Mouse (Mus musculus) CD4-positive, CD25-positive, alpha-beta regulatory T cell, adult 4 months (primary cell): ENCODE data around the gene Ccdc88c. TPM values are rescaled to one million over a fixed set of nuclear protein-coding genes. Genes with fewer than 3 reads are reported as not detected.

Source experiments
- ATAC-seq: one replicate; pipeline ENCODE4 v1.8.0; 2017
- polyA plus RNA-seq, 2 experiments: library from polyadenylated mRNA; unstranded; fragments of 100-300 nt; shearing (Covaris generic); gene quantifications; one replicate each; pipeline ENCODE4 v1.2.1; 2017

Gene Ccdc88c
- polyA plus RNA-seq, 2 experiments from 2014 or later = 89.5 to 106 TPM

DNA sequence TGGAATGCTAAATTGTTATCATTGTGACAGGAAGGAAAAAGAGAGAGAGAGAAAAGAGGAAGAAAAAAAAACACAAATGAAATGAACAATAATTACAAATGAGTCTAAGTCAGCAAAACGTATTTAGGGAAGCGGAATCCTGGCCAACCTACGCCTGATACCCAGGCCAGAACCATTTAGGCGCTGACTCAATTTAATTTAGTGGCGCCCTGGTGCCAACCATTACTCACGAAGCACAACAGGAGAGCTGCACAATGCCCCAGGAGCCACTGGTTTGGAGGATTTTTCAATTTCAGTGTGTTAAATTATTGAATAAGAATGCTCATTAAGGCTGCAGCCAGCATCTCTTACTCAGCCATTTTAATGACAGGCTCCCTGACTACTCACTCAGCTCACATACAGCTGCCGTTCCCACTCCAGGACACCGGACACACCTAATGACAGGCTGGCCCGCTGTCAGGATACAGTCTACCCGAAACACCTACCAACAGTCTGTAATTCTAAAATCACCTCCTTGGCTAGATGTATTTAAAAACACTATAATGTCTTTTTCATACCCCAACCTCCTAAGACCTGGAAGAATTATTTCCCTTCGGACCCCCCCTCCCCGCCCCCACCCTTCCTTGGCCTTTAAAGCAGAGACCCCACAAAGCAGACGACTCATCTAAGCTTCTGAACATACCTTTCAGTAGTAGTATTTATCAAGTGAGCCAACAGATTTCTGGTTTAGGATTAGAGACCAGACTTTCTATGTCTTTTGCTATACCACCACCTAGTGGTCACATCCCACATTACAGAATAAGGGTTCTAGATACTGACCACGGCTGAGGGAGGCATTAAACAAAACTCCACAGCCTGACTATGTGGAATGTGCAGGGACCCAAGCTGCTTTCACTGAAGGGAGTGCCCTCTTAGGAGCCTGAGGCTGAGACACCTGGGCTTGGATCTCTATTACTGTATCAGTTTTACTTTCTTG, 102.9 kb downstream of the Ccdc88c start:
- ATAC-seq = peak; percentile 77

DNA sequence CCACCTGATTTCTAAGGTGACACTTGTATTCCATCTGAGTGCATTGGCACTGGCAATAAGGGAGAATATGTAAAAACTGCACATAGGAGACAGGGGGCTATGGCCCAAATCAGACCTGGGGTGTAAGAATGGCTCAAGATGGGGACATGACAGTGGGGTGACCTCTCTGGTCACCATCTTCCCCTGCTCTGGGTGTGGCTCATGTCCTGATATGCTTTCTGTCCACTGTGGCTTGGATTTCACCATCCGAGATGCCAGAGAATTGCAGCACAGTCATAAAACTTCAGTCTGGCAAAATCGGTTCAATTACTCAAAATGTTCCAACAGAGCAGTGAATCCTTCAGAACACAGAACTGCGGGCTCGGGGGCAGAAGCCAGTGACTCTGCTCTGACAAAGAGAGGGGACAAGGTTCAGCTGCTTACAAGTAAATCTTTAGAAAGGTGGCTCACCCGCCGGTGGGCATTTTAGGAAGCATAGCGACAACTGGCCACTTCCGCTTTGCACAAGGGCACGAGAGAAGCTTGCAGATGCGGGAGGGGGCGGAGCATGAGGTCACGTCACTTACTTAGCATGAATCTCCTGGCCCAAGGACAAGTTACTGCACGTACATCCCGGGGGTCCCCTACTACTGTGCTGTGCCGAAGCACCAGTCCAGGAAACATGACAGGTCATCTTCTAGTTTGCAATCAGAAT, 104.1 kb downstream of the Ccdc88c start:
- ATAC-seq = no peak

DNA sequence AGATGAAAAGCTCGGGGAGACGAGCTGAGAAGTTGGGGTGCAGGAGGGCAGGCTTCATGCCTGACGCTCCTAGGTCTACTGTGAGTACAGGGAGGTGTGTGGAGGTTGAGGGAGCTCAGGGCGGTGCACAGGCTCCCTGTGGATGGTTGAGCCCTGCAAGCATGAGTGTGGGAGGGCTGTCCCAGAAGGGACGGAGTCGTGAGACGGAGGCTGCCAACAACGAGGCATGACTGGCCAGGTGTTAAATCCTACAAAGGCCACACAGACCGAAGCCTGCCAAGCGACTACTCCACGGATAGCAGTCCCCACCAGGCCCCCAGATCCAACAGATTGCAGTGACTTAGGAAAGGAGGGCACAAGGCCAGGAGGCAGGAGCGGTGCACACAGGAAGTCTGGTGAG, 118.1 kb downstream of the Ccdc88c start:
- no peak for ATAC-seq

DNA sequence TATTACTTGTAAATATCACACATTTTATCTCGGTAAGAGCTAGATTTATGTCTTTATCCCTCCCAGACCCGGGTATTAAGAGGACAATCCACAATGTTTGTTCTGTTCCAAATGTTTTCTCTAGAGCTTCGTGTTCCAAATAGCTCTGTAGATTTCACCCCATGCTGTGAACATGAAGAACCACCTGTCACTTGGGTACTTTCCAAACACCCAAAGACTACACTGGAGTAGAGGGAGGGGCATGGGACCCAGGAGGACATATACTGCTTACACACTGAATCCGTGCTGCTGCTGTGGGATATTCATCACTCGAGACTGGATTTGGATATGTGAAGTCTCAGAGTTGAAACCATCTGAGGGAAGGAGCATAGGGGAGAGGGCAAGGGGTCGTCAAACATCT, 119.1 kb downstream of the Ccdc88c start:
- no peak for ATAC-seq

DNA sequence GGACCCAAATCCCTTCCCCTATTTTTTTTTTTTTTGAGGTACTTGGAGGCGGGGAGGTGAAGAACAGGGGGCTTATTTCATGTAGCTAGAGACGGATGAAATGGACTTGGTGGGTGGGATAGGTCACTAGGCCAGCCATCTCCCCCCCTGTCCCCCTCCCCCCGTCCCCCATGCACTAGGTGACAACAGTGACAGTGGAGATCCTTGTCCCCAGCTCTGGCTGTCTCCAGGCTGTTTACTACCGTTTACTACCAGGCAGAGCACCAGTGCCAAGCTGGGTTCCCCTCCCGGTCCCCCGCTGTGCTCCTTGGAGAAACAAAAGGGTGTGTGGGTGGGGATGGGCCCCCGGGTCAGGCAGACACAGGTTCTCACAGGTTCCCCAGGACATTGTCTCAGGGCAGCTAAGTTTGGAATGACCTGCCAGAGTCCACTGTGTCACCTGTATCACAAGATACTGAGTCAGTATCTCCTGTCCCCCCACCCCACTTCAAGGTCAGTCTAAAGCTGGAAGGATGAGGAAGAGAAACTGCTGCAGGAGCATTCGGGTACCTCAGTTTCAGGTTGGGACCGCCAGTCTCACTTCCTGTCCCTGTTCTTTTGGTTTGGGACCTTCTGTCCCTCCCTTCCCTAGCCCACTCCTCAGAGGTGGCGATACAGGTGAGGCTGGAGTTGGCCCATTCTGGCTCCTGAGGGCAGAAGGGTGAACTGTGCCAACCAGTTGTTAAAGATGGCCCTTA, 120.4 kb downstream of the Ccdc88c start:
- ATAC-seq = no peak

DNA sequence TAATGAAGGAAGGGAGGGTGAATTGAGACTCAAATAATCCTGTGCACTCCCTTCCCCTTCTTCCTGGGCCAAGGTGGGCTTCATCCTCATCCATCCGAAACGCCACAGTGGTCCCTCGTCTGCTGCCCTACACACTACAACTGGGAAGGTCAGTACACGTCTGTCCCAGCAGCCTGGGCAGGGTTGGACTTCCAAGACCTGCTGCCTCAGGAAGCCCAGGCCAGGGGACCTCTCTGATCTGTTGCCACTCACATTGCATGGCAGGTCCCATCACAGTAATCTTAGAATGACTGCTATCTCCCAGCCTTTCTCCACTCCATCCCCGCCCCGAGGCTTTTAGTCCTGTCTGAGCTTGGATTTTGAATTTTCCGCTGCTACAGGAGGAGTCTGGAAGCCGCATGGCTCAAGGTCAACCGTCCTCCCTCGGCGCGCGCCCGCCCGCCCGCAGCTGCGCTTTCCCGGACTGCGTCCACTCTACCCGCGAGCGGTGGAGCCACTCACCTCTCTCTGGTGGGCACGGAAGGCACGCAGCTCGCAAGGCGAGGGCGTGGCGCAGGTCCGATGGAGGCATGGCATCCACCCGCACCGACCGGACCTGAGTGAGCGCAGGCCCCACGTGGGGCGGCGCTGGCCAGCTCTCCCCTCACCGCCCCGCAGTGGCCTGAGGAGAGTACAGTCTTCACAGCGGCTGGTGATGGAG, 121.1 kb downstream of the Ccdc88c start, which contains the start of gene Gpr68:
Gpr68 (minus strand) TSS at position 601 of the 700 bp plus-strand sequence.
- ATAC-seq = no peak

DNA sequence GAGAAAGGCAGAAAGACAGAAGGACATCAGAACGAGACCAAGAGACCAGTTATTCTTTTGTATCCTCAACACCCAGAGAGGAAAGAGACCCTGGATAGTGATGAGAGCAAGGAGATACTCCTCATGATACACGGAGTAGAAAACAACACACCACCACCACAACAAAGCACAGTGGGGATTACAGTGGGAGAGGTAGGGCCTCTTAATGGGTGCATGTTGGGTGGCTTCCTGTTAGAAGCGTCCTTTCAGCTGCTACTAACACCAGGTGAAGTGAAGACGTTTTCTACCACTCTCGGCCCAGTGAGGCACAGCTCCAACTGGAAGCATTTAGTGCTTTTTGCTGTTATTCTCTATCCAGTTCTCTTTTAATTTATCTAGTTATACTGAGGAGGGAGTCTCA, 122.0 kb downstream of the Ccdc88c start:
- ATAC-seq = peak; percentile 18

DNA sequence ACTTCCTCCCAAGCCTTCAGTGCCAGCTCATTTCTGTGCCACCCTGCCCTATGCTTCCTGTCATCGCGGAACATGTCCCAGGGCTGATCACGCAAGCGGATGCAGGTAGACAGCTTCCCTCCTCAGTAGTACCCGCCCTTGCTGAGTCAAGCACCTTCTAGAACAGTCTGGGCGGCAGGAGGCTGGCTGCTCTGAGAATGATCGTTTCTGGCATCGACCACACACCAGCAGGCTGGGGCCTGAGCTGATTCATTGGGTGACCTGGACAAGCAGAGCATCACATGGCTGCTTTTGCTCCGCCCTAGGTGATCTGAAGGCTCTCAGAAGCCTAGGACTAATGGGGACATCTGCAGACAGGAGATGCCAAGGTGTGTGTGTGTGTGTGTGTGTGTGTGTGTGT, 125.1 kb downstream of the Ccdc88c start:
- peak; percentile 85 for ATAC-seq

DNA sequence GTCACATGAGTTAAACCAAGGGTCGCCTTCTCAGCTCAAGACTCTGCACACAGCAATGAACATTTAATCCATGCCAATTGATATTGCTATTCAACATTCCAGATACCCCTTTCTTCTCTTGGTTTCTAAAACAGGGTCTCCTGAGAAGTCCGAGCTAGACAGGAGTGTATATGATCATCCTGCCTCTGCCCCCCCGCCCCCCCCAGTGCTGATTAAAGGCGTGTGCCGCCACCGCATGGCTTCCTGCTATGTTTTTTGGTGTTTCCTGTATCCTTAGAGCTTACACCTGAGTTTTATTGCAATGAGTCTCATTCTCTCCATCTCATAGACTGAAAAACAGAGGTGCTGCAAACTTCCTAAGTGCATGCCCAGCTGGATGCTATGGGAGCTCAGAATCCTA, 127.5 kb downstream of the Ccdc88c start:
- ATAC-seq = peak; percentile 21

DNA sequence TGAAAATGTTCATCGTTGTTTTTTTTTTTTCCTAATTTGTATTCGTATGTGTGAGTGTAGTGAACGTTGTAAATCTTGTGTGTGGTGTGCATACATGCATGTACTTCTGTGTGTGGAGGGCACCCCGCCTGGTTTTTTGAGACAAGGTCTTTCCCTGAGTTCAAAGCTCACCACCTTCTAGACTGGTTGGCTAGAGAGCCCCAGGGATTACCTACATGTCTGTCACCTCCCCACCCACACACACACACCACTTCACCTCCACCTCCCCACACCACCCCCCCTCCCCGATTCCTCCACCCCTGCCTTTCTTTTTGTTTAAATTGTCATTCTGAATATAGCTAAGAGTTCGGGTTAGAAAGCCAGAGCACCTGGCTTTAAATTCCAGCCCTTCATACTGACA, 128.0 kb downstream of the Ccdc88c start:
- no peak for ATAC-seq

DNA sequence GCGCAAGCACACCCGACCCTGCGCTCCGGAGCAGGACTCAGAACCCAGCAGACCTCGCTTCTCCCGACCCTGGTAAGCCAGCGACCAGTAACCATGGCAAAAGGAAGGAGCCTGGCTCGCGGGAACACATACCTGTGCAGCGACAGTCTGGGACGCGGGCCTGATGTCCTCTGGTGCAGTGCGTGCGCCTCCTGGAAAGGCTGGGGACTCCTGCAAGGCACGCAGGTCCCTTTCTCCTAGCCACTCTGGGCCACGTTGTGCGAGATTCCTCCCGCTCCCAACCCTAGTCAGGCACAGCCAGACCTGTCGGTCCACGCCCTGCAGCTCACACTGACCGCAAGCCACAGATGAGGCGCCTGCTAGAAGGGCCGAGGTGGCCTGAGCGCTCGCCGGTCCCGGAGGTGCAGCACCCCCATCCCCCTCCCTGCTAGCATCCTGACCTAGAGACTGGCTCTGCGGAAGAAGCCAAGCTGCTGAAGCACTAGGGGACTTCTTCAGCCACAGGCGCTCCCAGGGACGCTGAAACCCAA, 129.7 kb downstream of the Ccdc88c start:
- no peak for ATAC-seq

DNA sequence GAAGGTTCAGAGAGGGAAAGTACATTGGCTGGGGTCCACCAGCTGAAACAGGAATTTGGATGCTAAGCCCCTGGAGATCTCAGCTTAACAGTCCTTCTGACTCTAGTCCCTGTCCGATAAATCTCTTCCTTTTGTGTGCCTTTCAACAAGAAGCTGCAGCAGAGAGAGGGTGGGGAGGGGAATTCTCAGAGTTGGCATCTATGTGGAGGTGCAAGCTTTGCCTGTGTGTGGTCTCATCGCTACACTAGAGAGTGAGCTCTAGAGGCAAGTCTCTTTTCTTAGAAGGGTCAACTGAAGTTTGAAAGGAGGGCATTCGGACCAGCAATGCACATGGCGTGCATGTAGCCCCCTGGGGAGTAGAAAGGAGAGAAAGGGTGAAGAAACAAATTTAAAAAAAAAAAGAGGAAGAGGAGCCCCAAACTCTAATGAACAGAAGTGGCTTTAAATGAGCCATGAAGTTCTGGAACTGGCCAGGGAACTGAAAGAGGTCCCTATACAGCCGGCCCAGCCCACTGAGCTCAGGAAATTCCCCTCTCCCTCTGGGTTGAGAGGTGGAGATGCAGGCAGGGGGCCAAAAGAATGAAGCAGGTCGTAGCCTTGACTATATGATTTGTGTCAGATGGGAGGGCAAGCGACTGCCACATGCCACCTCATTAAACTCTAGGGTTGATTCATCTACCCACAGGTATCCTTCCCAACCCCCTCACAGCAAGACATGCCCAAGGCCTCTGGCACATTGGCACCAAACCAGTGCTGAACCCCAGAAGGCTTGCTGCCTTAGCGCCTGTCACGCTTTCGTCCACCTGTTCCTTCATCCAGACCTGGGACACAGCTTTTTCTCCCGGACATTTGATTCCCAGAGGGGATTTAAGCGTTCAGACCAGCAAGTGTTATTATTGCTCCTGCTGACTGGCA, 130.9 kb downstream of the Ccdc88c start:
- no peak for ATAC-seq

DNA sequence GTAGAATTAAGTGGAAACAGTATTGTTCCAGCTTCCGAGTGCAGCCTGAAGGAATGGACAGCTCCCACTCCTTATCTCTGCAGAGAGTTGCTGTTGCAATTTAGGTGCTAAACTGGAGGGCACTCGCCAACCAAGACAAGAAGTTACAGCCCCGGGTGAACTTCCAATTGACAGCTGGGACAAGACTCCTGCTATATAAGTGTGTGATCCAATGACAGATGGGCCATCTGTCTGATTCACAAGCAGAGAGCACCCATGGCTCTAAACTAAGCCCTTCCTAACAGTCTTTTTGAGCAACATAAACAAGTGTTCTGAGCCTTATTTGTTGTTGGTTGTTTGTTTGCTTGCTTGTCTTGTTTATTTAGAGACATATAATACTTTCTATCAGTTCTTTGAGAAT, 132.2 kb downstream of the Ccdc88c start:
- no peak for ATAC-seq

DNA sequence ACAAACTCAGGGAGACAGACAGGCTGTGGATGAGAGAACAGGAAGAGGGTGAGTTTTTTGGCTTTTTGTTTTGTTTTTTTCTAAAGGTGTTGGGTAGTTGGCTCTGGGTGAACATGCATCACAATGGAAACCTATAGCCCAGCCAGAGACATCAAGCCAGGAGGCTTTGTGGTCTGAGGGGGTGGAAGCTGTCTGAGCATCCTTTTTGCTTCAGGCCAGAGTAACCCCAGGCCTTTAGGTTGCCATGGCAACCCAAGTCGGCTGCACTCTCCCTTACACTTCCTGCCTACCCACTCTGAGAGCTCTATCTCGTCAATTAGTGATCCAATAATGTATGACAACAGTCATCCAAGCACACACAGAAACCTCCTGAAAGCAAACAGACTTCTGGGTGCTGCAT, 133.4 kb downstream of the Ccdc88c start:
- ATAC-seq = peak; percentile 77

DNA sequence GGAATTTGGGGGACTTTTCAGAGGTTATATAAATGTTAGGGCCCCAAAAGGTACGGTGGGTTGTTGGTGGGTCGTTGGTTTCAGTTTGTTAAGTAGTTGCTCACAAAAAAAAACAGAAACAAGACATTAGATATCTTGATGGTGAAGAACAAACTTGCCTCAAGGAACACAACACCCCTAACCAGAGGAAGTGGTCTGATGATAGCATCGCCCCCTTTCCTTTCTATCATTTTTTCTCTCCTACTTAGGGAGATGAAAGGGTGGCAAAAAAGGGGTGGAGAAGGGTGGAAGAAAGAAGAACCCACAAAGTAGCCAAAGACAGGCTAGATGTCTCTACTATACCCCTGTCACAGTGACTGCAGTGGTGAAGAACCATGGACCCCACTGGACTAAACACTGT, 138.3 kb downstream of the Ccdc88c start:
- peak; percentile 32 for ATAC-seq

DNA sequence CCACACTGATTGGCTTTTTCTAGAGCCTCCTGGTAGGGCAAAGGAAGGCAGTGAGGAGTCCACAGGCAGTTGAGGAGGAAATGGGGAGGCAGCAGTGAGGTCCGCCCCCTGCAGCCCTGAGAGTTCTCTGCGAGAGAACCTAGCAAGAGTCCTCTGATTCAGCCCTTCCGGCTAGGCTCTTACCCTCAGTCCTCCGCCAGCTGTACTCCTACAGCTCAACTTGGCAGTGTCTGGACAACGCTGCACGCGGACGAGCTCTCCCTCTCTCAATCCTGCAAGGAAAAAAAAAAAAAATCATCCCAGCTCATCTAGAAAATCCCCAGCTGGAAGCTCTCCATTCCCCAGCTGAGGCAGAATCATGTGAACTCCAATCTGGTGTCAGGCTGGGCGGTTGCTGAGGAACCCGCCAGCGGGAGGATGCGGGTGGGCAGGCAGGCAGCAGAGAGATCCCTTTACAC, 141.0 kb downstream of the Ccdc88c start:
- ATAC-seq = peak; percentile 69

DNA sequence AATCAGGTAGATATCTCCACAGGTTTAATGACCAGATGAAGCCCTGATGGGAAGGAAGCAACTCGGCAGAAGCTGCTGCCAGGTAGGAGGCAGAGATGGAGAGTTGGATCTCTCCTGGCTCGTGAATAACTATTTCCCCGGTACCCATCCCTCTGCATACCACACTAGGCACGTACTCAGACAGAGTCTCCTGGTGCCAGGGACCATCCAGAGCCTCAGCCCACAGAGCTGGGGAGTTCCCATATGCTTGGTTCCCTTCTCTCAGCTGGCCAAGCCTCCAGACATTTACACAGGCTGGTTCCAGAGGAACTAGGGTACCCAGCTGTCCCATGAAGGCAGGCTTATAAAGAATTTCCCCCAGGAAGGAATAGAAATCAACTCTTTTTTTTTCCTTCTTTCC, 142.0 kb downstream of the Ccdc88c start:
- ATAC-seq = no peak

DNA sequence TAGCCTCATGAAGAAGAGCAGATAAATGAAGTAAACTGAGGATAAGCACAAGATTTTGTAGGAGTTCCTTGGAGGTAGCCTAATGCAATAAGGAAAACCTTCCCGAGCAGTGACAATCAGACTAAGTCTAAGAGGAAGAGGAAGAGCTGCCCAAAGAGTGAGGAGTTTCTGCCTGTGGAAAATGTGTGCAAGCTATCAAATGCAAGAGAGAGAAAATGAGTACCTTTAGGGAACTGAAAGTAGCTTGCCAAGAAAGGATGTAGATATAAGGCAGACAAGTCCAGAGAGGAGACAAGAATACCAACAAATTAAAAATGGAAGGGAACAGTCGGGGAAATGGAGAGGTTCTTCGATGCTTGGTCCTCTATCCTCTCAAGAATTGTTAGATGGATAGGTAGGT, 143.3 kb downstream of the Ccdc88c start:
- ATAC-seq = no peak

DNA sequence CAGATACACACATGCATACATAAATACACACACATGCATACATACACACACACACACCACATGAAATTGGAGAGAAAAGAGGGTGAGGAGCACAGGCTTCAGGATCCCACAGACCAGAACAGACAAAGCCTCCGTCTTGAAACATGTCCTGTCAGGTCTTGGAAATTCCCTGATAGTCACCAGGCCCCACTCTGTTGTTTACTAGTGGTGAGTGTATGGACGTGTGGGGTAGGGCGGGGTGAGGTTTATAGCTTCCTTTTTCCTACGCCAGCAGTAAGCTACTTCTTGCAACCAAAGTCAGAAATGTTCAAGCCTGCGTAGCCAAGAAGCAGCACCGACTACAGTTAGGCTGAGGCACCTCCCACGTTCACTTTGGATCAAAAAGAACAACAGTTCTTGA, 145.7 kb downstream of the Ccdc88c start:
- ATAC-seq = peak; percentile 76

DNA sequence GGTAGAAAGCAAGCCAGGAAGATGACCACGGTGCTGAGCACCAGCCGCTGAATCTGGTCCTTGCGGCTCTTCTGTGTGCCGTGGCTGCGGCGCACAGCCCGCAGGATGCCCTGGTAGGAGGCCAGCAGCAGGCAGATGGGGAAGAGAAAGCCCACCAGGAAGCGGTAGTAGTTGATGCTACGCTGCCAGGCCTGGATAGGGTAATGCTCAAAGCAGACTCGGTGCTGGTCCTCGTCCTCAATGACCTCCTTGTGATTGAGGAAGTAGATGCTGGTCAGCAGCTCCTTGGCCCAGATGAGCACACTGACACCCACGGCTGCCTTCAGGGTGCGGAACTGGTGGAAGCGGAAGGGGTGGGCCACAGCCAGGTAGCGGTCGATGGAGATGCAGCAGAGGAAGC, 150.3 kb downstream of the Ccdc88c start:
- no peak for ATAC-seq

DNA sequence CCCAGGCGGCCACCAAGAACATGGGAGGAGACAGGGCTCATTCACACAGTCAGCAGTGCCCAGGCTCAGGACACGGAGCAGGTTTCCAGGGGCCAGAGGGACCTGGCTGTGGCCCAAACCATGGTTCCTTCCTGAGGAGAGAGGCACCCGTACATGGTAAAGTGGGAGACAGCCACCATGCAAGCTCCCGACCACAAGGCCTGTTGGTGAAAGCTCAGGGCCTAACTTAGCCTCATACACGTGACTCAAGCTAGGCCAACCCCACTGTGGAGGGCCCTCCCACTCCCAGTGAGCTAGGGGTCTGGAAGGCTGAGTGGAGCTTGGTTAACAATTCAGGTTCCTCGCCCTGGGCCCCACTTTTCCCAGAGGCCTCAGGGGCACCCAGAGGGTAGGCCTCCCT, 150.9 kb downstream of the Ccdc88c start:
- no peak for ATAC-seq
